Mouse (Mus musculus): ENCODE results near the gene Il10.

GRCm38 (mm10) chr1:131039479-131039878, 19.8 kb downstream of the Il10 start:
- TF ChIP-seq CTCF (IDR thresholded peaks at IDR 0.05; ENCODE audit: low read depth) (no peak), EP300 (IDR thresholded peaks at IDR 0.05; ENCODE audit: low read depth) (no peak)
